Mouse (Mus musculus) heart, adult 2 months (tissue): Measurements from ENCODE around the gene Gstm5.

Source experiments
- CTCF ChIP-seq: fragments of 200-600 bp; IDR thresholded peaks from 2 replicates; pipeline ENCODE4 v1.8.1; 2022; ENCODE audit warnings: antibody characterized with exemption, mild to moderate bottlenecking, moderate library complexity
- EP300 ChIP-seq: fragments of 200-500 bp; IDR thresholded peaks from 2 replicates; pipeline ENCODE4 v1.6.1; 2011; ENCODE audit warnings: low read depth, low read length, control low read depth; ENCODE audit not compliant: insufficient read depth
- POLR2A ChIP-seq: fragments of 200-500 bp; IDR thresholded peaks from 2 replicates; pipeline ENCODE4 v1.6.1; 2011; ENCODE audit warnings: mild to moderate bottlenecking, low read depth, low read length, control low read depth; ENCODE audit not compliant: insufficient read depth

DNA sequence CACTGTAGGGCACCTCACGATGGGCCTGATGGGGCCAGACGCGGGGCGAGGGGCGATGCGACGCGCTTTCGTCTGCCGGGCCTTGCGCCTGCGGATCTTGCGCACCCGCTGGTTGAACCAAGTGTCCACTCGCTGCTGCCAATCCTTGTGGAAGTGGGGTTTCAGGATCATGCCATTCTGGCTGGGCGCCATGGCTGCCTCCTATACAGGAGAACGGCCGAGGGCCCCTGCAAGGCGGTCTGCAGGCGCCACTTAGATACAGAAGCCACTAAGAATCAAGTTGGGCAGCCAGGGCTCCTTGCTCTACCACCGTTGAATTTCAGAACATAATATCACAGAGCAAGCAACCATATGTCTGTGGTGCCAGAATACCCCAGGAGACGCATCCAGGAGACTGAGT, 27.2 kb upstream of the Gstm5 start:
- TF ChIP-seq POLR2A (no peak), CTCF (no peak), EP300 (no peak)
